Mouse (Mus musculus) olfactory bulb, adult 2 months (tissue): ENCODE measurements around the gene Cebpzos.

Experiments used
- CTCF ChIP-seq: fragments of 200-500 bp; IDR thresholded peaks from 2 replicates; pipeline ENCODE4 v1.5.1; 2012; ENCODE audit warnings: low read depth, mild to moderate bottlenecking, low read length, moderate library complexity; ENCODE audit not compliant: insufficient read depth
- POLR2A ChIP-seq: fragments of 200-500 bp; IDR thresholded peaks from 2 replicates; pipeline ENCODE4 v1.6.1; 2012; ENCODE audit warnings: mild to moderate bottlenecking, low read depth, low read length, moderate library complexity; ENCODE audit not compliant: insufficient read depth

GRCm38 (mm10) chr17:78953240-78953639 lies 36.9 kb downstream of the Cebpzos start:
- TF ChIP-seq POLR2A (no peak), CTCF (no peak)
